Mouse (Mus musculus): ENCODE measurements around the gene Nap1l1. TPM values are rescaled to one million over a fixed set of nuclear protein-coding genes. Genes with fewer than 3 reads are reported as not detected.
A peak's percentile ranks its signal among the peaks of the same experiment; 100 is the strongest.

Nap1l1 gene
- polyA plus RNA-seq, 1 experiment from 2014 or later, result 67.0 TPM

GRCm38 (mm10) chr10:111544311-111544710 is 71.3 kb downstream of the Nap1l1 start:
- Histone ChIP-seq H3K27ac (ENCODE audit: low read length) (no peak overlapping the region), H3K4me3 (ENCODE audit: low read depth, low read length) (no peak overlapping the region), H3K9ac (ENCODE audit: low read depth, low read length) (no peak overlapping the region), H3K36me3 (ENCODE audit: control insufficient read depth, insufficient read depth) (no peaks in the 10 kb centered on the region), H3K27me3 (ENCODE audit: control insufficient read depth, insufficient read depth, low read depth, low read length) (no peaks in the 10 kb centered on the region), H3K4me2 (ENCODE audit: low read depth, low read length) (no peak overlapping the region), H3K9me3 (replicated peaks; ENCODE audit: control insufficient read depth, low read length) (no peaks in the 10 kb centered on the region), H3K4me1 (ENCODE audit: control insufficient read depth, low read depth, low read length) (peaks cover 23% of the 10 kb centered on the region)
- ATAC-seq (ENCODE audit: low read depth), result no peak
- 65% methylated on average over 4 of the region's 4 CpGs for WGBS (ENCODE audit: insufficient replicate concordance)

- Histone ChIP-seq H3K9me3 (replicated peaks; ENCODE audit: control insufficient read depth, low read length) (no peaks in the 10 kb centered on the region), H3K9ac (ENCODE audit: low read depth, low read length) (no peak overlapping the region), H3K27me3 (ENCODE audit: control insufficient read depth, insufficient read depth, low read depth, low read length) (no peaks in the 10 kb centered on the region), H3K4me3 (ENCODE audit: low read depth, low read length) (no peak overlapping the region), H3K27ac (ENCODE audit: low read length) (no peak overlapping the region), H3K36me3 (ENCODE audit: control insufficient read depth, insufficient read depth) (no peaks in the 10 kb centered on the region), H3K4me1 (ENCODE audit: control insufficient read depth, low read depth, low read length) (peaks cover 21% of the 10 kb centered on the region), H3K4me2 (ENCODE audit: low read depth, low read length) (peak overlapping the region; percentile 6; the same call in 1 of the 2 replicates)
- WGBS (ENCODE audit: insufficient replicate concordance), result 16% methylated on average over 4 of the region's 4 CpGs
- ATAC-seq (ENCODE audit: low read depth), result peak; percentile 63
Observed at GRCm38 (mm10) chr10:111545648-111546047, 72.6 kb downstream of the Nap1l1 start.

Other genes starting within 250 kb of the Nap1l1 start
- gene Bbs10, start 174.5 kb upstream of the Nap1l1 start, polyA plus RNA-seq (2015; fragmentation: Nextera tagmentation; extraction: Ambion mirVana), result 0.91 and 1.4 TPM in 2 replicates
- 3.1 and 4.7 TPM in 2 replicates for gene Phlda1, start 33.1 kb downstream of the Nap1l1 start, polyA plus RNA-seq (2015; fragmentation: Nextera tagmentation; extraction: Ambion mirVana)

Measured in liver, embryonic 16.5 days (tissue).